Mouse (Mus musculus): ENCODE results near the gene Ubr7. TPM values are rescaled to one million over a fixed set of nuclear protein-coding genes. Genes with fewer than 3 reads are reported as not detected.

The Ubr7 gene
- polyA plus RNA-seq, 1 experiment from 2014 or later: 16.1 TPM

- no peaks in the 10 kb centered on the region for H3K36me3 ChIP-seq (ENCODE audit: control insufficient read depth, insufficient read depth, low read length)
- DNase-seq (ENCODE audit: low spot score): no peak
- no peak for ATAC-seq (ENCODE audit: low FRiP score, low TSS enrichment)
- H3K4me1 ChIP-seq (replicated peaks; ENCODE audit: control insufficient read depth, insufficient read depth): no peaks in the 10 kb centered on the region
- no peak overlapping the region for H3K27ac ChIP-seq (replicated peaks)
- no peaks in the 10 kb centered on the region for H3K27me3 ChIP-seq (ENCODE audit: control insufficient read depth, insufficient read depth, low read length)
- H3K4me2 ChIP-seq (replicated peaks; ENCODE audit: low read depth): no peak overlapping the region
- no peaks in the 10 kb centered on the region for H3K9me3 ChIP-seq (ENCODE audit: control insufficient read depth, low read length)
- WGBS: 58% methylated on average over 2 of the region's 2 CpGs
- TF ChIP-seq EP300 (optimal IDR thresholded peaks at IDR 0.05): no peak
- no peak for TF ChIP-seq CTCF (IDR thresholded peaks at IDR 0.05; ENCODE audit: low read depth)
- H3K9ac ChIP-seq (ENCODE audit: low read length): no peak overlapping the region
- no peak overlapping the region for H3K4me3 ChIP-seq (ENCODE audit: low read depth, low read length)
Measured at GRCm38 (mm10) chr12:102714116-102714515, 43.7 kb upstream of the Ubr7 start.

- Histone ChIP-seq H3K4me2 (replicated peaks; ENCODE audit: low read depth) (no peak overlapping the region), H3K27ac (replicated peaks) (no peak overlapping the region), H3K4me1 (replicated peaks; ENCODE audit: control insufficient read depth, insufficient read depth) (no peaks in the 10 kb centered on the region), H3K27me3 (ENCODE audit: control insufficient read depth, insufficient read depth, low read length) (no peaks in the 10 kb centered on the region), H3K9me3 (ENCODE audit: control insufficient read depth, low read length) (no peaks in the 10 kb centered on the region), H3K9ac (ENCODE audit: low read length) (no peak overlapping the region), H3K36me3 (ENCODE audit: control insufficient read depth, insufficient read depth, low read length) (no peaks in the 10 kb centered on the region), H3K4me3 (ENCODE audit: low read depth, low read length) (no peak overlapping the region)
- TF ChIP-seq CTCF (IDR thresholded peaks at IDR 0.05; ENCODE audit: low read depth) (no peak), EP300 (optimal IDR thresholded peaks at IDR 0.05) (no peak)
- ATAC-seq (ENCODE audit: low FRiP score, low TSS enrichment) (no peak), DNase-seq (ENCODE audit: low spot score) (no peak)
- 80% methylated on average over 10 of the region's 10 CpGs for WGBS
Measured at GRCm38 (mm10) chr12:102714654-102715395, 42.9 kb upstream of the Ubr7 start.

- peak overlapping the region; percentile 34; the same call in 1 of the 2 replicates for H3K4me2 ChIP-seq (replicated peaks; ENCODE audit: low read depth)
- H3K27me3 ChIP-seq (ENCODE audit: control insufficient read depth, insufficient read depth, low read length): no peaks in the 10 kb centered on the region
- 18% methylated on average over 13 of the region's 13 CpGs for WGBS
- no peaks in the 10 kb centered on the region for H3K4me1 ChIP-seq (replicated peaks; ENCODE audit: control insufficient read depth, insufficient read depth)
- ATAC-seq (ENCODE audit: low FRiP score, low TSS enrichment): peak; percentile 60; the same call in 1 of the 2 replicates
- no peaks in the 10 kb centered on the region for H3K36me3 ChIP-seq (ENCODE audit: control insufficient read depth, insufficient read depth, low read length)
- TF ChIP-seq EP300 (optimal IDR thresholded peaks at IDR 0.05): no peak
- peak; percentile 92 for TF ChIP-seq CTCF (IDR thresholded peaks at IDR 0.05; ENCODE audit: low read depth)
- DNase-seq (ENCODE audit: low spot score): peak; percentile 54
- no peak overlapping the region for H3K4me3 ChIP-seq (ENCODE audit: low read depth, low read length)
- H3K9me3 ChIP-seq (ENCODE audit: control insufficient read depth, low read length): no peaks in the 10 kb centered on the region
- no peak overlapping the region for H3K27ac ChIP-seq (replicated peaks)
- H3K9ac ChIP-seq (ENCODE audit: low read length): no peak overlapping the region
Measured at GRCm38 (mm10) chr12:102719552-102720315, 38.0 kb upstream of the Ubr7 start.

- Histone ChIP-seq H3K27ac (replicated peaks) (no peak overlapping the region), H3K9me3 (ENCODE audit: control insufficient read depth, low read length) (no peaks in the 10 kb centered on the region), H3K27me3 (ENCODE audit: control insufficient read depth, insufficient read depth, low read length) (no peaks in the 10 kb centered on the region), H3K9ac (ENCODE audit: low read length) (no peak overlapping the region), H3K36me3 (ENCODE audit: control insufficient read depth, insufficient read depth, low read length) (no peaks in the 10 kb centered on the region), H3K4me1 (replicated peaks; ENCODE audit: control insufficient read depth, insufficient read depth) (no peaks in the 10 kb centered on the region), H3K4me2 (replicated peaks; ENCODE audit: low read depth) (no peak overlapping the region), H3K4me3 (ENCODE audit: low read depth, low read length) (no peak overlapping the region)
- no peak for TF ChIP-seq EP300 (optimal IDR thresholded peaks at IDR 0.05)
- ATAC-seq (ENCODE audit: low FRiP score, low TSS enrichment) (no peak), DNase-seq (ENCODE audit: low spot score) (no peak)
- 68% methylated on average over 11 of the region's 11 CpGs for WGBS
Measured at GRCm38 (mm10) chr12:102722451-102722850, 35.3 kb upstream of the Ubr7 start.

GRCm38 (mm10) chr12:102722966-102723365 lies 34.8 kb upstream of the Ubr7 start:
- H3K4me1 ChIP-seq (replicated peaks; ENCODE audit: control insufficient read depth, insufficient read depth): no peaks in the 10 kb centered on the region
- H3K27ac ChIP-seq (replicated peaks): no peak overlapping the region
- H3K4me2 ChIP-seq (replicated peaks; ENCODE audit: low read depth): no peak overlapping the region
- H3K9ac ChIP-seq (ENCODE audit: low read length): no peak overlapping the region
- no peaks in the 10 kb centered on the region for H3K36me3 ChIP-seq (ENCODE audit: control insufficient read depth, insufficient read depth, low read length)
- WGBS: 58% methylated on average over 8 of the region's 8 CpGs
- H3K27me3 ChIP-seq (ENCODE audit: control insufficient read depth, insufficient read depth, low read length): no peaks in the 10 kb centered on the region
- no peak overlapping the region for H3K4me3 ChIP-seq (ENCODE audit: low read depth, low read length)
- DNase-seq (ENCODE audit: low spot score) (no peak), ATAC-seq (ENCODE audit: low FRiP score, low TSS enrichment) (no peak)
- TF ChIP-seq EP300 (optimal IDR thresholded peaks at IDR 0.05): no peak
- TF ChIP-seq CTCF (IDR thresholded peaks at IDR 0.05; ENCODE audit: low read depth): no peak
- no peaks in the 10 kb centered on the region for H3K9me3 ChIP-seq (ENCODE audit: control insufficient read depth, low read length)

GRCm38 (mm10) chr12:102723861-102724260 lies 33.9 kb upstream of the Ubr7 start:
- Histone ChIP-seq H3K4me3 (ENCODE audit: low read depth, low read length) (no peak overlapping the region), H3K27ac (replicated peaks) (no peak overlapping the region), H3K9ac (ENCODE audit: low read length) (no peak overlapping the region), H3K4me2 (replicated peaks; ENCODE audit: low read depth) (no peak overlapping the region), H3K9me3 (ENCODE audit: control insufficient read depth, low read length) (no peaks in the 10 kb centered on the region), H3K4me1 (replicated peaks; ENCODE audit: control insufficient read depth, insufficient read depth) (no peaks in the 10 kb centered on the region), H3K27me3 (ENCODE audit: control insufficient read depth, insufficient read depth, low read length) (no peaks in the 10 kb centered on the region), H3K36me3 (ENCODE audit: control insufficient read depth, insufficient read depth, low read length) (no peaks in the 10 kb centered on the region)
- WGBS: 65% methylated on average over 6 of the region's 6 CpGs
- TF ChIP-seq EP300 (optimal IDR thresholded peaks at IDR 0.05): no peak
- ATAC-seq (ENCODE audit: low FRiP score, low TSS enrichment): no peak
- no peak for DNase-seq (ENCODE audit: low spot score)

Measured in stomach, postnatal 0 days (tissue).